Mouse (Mus musculus): ENCODE measurements at regions not wholly inside any gene's neighbourhood (a gene's known extent, or its start where the extent isn't known, plus 50 kb on each side); places are given as distances from the start of the nearest gene placed in this dataset.

- in situ Hi-C loops (cut with MboI, MseI): no loop called here
Observed at GRCm38 (mm10) chr16:49965528-49966250, 165.4 kb downstream of the Cd47 start.

- in situ Hi-C loops (cut with MboI, MseI): no loop called here
Observed at GRCm38 (mm10) chr16:49966251-49966588, 165.9 kb downstream of the Cd47 start.

GRCm38 (mm10) chr16:49967110-49967509 is 166.8 kb downstream of the Cd47 start:
- in situ Hi-C loops (cut with MboI, MseI): no loop called here

- in situ Hi-C loops (cut with MboI, MseI): no loop called here
Observed at GRCm38 (mm10) chr16:49968291-49968870, 168.0 kb downstream of the Cd47 start.

GRCm38 (mm10) chr16:49969035-49969434 is 168.7 kb downstream of the Cd47 start:
- in situ Hi-C loops (cut with MboI, MseI): no loop called here

- in situ Hi-C loops (cut with MboI, MseI): loop anchor here in 1 of 2 experiments (10.0 kb wide), 1 partner anchor 185 kb away; no protein-coding TSS in a partner anchor
Observed at GRCm38 (mm10) chr16:49969693-49970296, 169.5 kb downstream of the Cd47 start.

- in situ Hi-C loops (cut with MboI, MseI): loop anchor here in 1 of 2 experiments (10.0 kb wide), 1 partner anchor 186 kb away; no protein-coding TSS in a partner anchor
Observed at GRCm38 (mm10) chr16:49970297-49970804, 170.0 kb downstream of the Cd47 start.

- in situ Hi-C loops (cut with MboI, MseI): loop anchor here in 1 of 2 experiments (10.0 kb wide), 1 partner anchor 186 kb away; no protein-coding TSS in a partner anchor
Observed at GRCm38 (mm10) chr16:49971141-49971555, 170.8 kb downstream of the Cd47 start.

GRCm38 (mm10) chr16:49977276-49977675 is 176.9 kb downstream of the Cd47 start:
- in situ Hi-C loops (cut with MboI, MseI): loop anchor here in 1 of 2 experiments (5.0 to 10.0 kb wide), 2 partner anchors 40 to 192 kb away; no protein-coding TSS in a partner anchor

GRCm38 (mm10) chr16:49979426-49979940 is 179.2 kb downstream of the Cd47 start:
- in situ Hi-C loops (cut with MboI, MseI): loop anchor here in 1 of 2 experiments (5.0 to 10.0 kb wide), 2 partner anchors 42 to 195 kb away; no protein-coding TSS in a partner anchor

- in situ Hi-C loops (cut with MboI, MseI): no loop called here
Observed at GRCm38 (mm10) chr16:49980178-49980646, 179.9 kb downstream of the Cd47 start.

- in situ Hi-C loops (cut with MboI, MseI): no loop called here
Observed at GRCm38 (mm10) chr16:49982180-49982579, 181.8 kb downstream of the Cd47 start.

- in situ Hi-C loops (cut with MboI, MseI): no loop called here
Observed at GRCm38 (mm10) chr16:49985082-49986076, 185.0 kb downstream of the Cd47 start.

GRCm38 (mm10) chr16:49986954-49987353 is 186.6 kb downstream of the Cd47 start:
- in situ Hi-C loops (cut with MboI, MseI): no loop called here

GRCm38 (mm10) chr16:49995822-49996221 is 195.5 kb downstream of the Cd47 start:
- in situ Hi-C loops (cut with MboI, MseI): no loop called here

GRCm38 (mm10) chr16:49996593-49996992 is 196.3 kb downstream of the Cd47 start:
- in situ Hi-C loops (cut with MboI, MseI): no loop called here

GRCm38 (mm10) chr16:49997040-49997439 is 196.7 kb downstream of the Cd47 start:
- in situ Hi-C loops (cut with MboI, MseI): no loop called here

- in situ Hi-C loops (cut with MboI, MseI): no loop called here
Observed at GRCm38 (mm10) chr16:50000805-50001204, 200.5 kb downstream of the Cd47 start.

GRCm38 (mm10) chr16:50001662-50002455 is 201.5 kb downstream of the Cd47 start:
- in situ Hi-C loops (cut with MboI, MseI): no loop called here

GRCm38 (mm10) chr16:50002456-50002788 is 202.1 kb downstream of the Cd47 start:
- in situ Hi-C loops (cut with MboI, MseI): no loop called here
